Mouse (Mus musculus) cerebellum, adult 2 months (tissue): ENCODE measurements around the gene B430306N03Rik. TPM values are rescaled to one million over a fixed set of nuclear protein-coding genes. Genes with fewer than 3 reads are reported as not detected.

Experiments
- DNase-seq, 2 experiments: peaks; one replicate each; pipeline ENCODE4 v3.0.0; 2021
- H3K27ac ChIP-seq: fragments of 200-500 bp; 2 replicates; pipeline ENCODE4 v1.5.1; 2012; ENCODE audit warnings: low read length, control low read depth, inconsistent platforms; ENCODE audit not compliant: insufficient read depth
- H3K27me3 ChIP-seq: fragments of 200-500 bp; 2 replicates; pipeline ENCODE4 v1.6.1; 2012; ENCODE audit warnings: inconsistent platforms, mild to moderate bottlenecking, low read length, moderate library complexity; ENCODE audit not compliant: control insufficient read depth, insufficient read depth
- H3K4me1 ChIP-seq: fragments of 200-500 bp; 2 replicates; pipeline ENCODE4 v1.6.1; 2011; ENCODE audit warnings: low read length; ENCODE audit not compliant: control insufficient read depth, insufficient read depth
- H3K4me3 ChIP-seq: fragments of 200-500 bp; replicated peaks from 2 replicates; pipeline ENCODE3; 2011; ENCODE audit warnings: mild to moderate bottlenecking, low read depth, low read length, control low read depth; ENCODE audit not compliant: insufficient read depth
- CTCF ChIP-seq: fragments of 200-500 bp; IDR thresholded peaks from 2 replicates; pipeline ENCODE4 v1.5.1; 2011; ENCODE audit warnings: low read depth, mild to moderate bottlenecking, control low read depth, low read length, moderate library complexity, borderline replicate concordance; ENCODE audit not compliant: insufficient read depth
- POLR2A ChIP-seq: fragments of 200-500 bp; IDR thresholded peaks from 2 replicates; pipeline ENCODE4 v1.6.1; 2011; ENCODE audit warnings: low read length, control low read depth, borderline replicate concordance; ENCODE audit not compliant: insufficient read depth
- WGBS: fragments of 180-500 bp; shearing (Covaris S2); methylation state at CpG from one replicate; pipeline ENCODE4 v1.1.7; 2018; 5-methylcytosine and 5-hydroxymethylcytosine counted together
- polyA plus RNA-seq: library from polyadenylated mRNA; depleted of rRNA; stranded (reverse); fragments of >200 nt; gene quantifications from 2 replicates; pipeline ENCODE4 v1.2.3, GENCODE M21; 2012

Gene B430306N03Rik
- polyA plus RNA-seq, 1 experiment = 0.02 TPM

DNA sequence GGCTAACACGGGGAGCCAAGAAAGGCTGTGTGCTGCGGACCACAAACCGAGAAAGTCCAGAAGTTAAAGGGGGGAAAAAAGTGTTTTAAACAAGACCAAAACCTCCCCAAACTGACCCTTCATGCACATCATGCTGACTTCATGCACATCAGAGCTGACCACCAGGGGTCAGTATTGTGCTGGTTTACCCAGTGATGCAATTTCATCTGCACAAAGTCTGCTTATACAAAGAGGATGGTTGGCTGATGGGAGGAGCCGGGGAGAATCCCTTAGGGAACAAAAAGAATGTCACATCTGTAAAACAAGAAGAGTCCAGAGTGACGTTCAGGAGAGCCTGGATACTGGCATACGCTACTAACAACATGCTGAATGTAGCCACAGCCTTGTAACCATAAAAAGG lies 41.1 kb upstream of the B430306N03Rik start:
- H3K27ac ChIP-seq = no peak overlapping the region
- H3K4me3 ChIP-seq = no peak overlapping the region
- TF ChIP-seq CTCF (peak; percentile 82), POLR2A (no peak)
- no peaks in the 10 kb centered on the region for H3K27me3 ChIP-seq
- DNase-seq = peak; percentile 39 to 67
- no peaks in the 10 kb centered on the region for H3K4me1 ChIP-seq
- 26% methylated on average over 6 of the region's 6 CpGs for WGBS

GRCm38 (mm10) chr17:48275736-48276135 lies 40.2 kb upstream of the B430306N03Rik start:
- TF ChIP-seq CTCF = no peak
- no peak for TF ChIP-seq POLR2A
- no peak overlapping the region for H3K27ac ChIP-seq
- H3K4me3 ChIP-seq = no peak overlapping the region
- no peaks in the 10 kb centered on the region for H3K4me1 ChIP-seq
- H3K27me3 ChIP-seq = no peaks in the 10 kb centered on the region
- DNase-seq = no peak
- 59% methylated on average over 7 of the region's 7 CpGs for WGBS

DNA sequence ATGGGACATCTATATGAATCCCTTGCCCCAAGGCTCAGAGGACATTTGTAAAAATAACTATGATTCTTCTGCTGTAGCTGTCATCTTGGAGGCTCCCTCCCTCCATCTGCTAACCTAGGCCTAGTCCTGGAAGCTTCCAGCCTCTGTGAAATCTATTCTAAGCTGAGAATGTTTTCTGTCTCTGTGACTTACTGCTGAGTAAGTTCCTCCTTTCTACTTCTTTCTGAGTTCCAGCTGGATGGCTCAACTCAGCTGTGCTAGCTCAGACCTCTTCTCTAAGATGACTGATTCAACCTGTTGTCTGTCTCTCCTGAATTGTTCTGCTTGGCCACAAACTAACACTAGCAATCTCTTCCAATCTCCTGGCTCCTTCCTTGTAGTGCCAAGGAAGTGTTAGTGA lies 37.6 kb upstream of the B430306N03Rik start:
- DNase-seq = no peak
- TF ChIP-seq POLR2A (no peak), CTCF (no peak)
- H3K27ac ChIP-seq = no peak overlapping the region
- no peak overlapping the region for H3K4me3 ChIP-seq
- no peaks in the 10 kb centered on the region; the same call in 1 of the 2 replicates for H3K27me3 ChIP-seq
- H3K4me1 ChIP-seq = no peaks in the 10 kb centered on the region

DNA sequence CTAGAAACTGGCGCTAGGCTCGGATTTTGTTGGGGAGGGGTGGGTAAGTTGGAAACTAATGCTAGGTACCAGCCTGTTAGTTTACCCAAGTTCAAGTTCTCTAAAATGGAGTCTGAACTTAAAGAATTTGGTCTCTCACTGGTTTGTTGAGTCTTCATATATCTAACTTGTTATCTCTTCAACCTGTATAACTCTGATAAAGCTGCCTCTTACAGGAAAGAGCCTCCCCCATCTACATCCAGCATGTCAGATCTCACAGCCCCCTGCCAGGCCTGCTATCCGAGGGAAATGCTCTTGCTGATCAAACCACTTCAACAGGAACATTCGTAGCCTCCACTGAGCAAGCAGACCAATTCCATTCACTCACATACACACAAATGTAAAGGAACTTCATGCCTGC lies 36.9 kb upstream of the B430306N03Rik start:
- no peak overlapping the region for H3K27ac ChIP-seq
- DNase-seq = no peak
- no peaks in the 10 kb centered on the region for H3K4me1 ChIP-seq
- H3K4me3 ChIP-seq = no peak overlapping the region
- 83% methylated on average over 4 of the region's 4 CpGs for WGBS
- no peaks in the 10 kb centered on the region; the same call in 1 of the 2 replicates for H3K27me3 ChIP-seq
- TF ChIP-seq CTCF (no peak), POLR2A (no peak)

DNA sequence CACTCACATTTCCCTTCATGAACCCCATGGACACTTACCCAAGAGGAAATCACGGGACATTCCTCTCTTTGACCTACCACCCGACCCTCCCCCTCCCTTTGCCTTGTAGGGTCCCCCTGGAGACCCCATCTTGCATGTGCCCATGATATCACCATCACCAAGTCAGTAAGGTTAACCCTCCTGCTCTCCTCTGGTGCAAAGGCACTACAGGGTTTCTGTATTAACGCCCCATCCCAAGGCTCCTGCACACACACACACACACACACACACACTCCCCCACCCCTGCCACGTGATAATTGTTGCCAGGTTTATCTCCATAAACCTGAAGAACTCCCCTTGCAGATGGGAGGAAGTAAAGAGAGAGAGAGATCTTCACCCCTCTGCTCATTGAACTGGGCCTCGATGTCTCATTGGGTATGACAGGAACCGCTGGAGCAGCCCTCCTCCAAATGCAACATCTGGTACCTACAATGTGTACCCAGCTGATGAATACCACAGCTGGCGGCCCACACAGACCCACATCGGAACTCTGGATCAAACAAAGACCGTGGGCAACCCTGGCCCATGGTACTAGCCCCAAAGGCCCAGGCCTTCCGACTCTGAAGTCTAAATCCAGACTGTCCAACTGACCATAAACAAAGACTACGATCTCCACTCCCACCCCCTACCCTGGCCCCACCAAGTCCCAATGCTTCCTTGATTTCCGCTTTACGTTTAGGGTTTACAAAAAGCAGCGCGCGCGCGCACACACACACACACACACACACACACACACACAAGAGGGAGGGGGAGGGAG lies 34.8 kb upstream of the B430306N03Rik start:
- Histone ChIP-seq H3K4me1 (no peaks in the 10 kb centered on the region), H3K27ac (no peak overlapping the region), H3K4me3 (no peak overlapping the region), H3K27me3 (no peaks in the 10 kb centered on the region; the same call in 1 of the 2 replicates)
- TF ChIP-seq POLR2A (no peak), CTCF (no peak)
- WGBS = 34% methylated on average over 18 of the region's 18 CpGs
- no peak for DNase-seq

DNA sequence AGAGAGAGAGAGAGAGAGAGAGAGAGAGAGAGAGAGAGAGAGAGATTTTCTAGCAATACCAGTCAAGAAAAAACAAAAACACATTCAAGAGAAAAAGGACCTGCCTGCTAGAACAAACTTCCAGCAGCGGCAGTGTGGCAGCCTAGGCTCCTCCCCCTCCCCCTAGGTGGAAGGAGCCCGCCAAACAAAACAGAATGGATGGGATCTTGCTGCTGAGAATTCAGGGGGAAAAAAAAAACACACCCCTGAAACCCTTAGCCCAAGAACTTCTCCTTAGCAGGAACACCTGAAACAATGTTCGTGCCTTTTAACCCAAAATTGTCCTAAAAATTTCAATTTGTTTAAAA lies 34.2 kb upstream of the B430306N03Rik start:
- no peak overlapping the region for H3K4me3 ChIP-seq
- TF ChIP-seq POLR2A = no peak
- TF ChIP-seq CTCF = no peak
- no peaks in the 10 kb centered on the region for H3K4me1 ChIP-seq
- no peak overlapping the region for H3K27ac ChIP-seq
- WGBS = 8% methylated on average over 3 of the region's 3 CpGs
- DNase-seq = no peak
- H3K27me3 ChIP-seq = no peaks in the 10 kb centered on the region; the same call in 1 of the 2 replicates

DNA sequence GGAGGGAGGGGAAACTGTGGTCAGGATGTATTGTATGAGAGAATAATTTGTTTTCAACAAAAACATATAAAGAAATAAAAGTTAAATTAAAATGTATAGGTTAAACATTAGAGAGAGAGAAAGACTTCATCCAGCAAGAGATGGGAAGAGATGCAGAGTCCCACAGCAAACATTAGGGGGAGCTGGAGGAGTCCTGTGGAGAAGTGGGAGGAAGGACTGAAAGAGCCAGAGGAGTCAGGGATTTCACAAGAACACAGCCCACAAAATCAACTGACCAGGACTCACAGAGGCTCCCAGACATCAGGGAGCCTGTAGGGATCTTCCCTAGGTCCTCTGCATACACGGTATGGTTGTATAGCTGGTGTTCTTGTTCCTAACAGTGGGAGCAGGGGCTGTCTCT lies 29.2 kb upstream of the B430306N03Rik start:
- Histone ChIP-seq H3K4me1 (no peaks in the 10 kb centered on the region), H3K4me3 (no peak overlapping the region), H3K27ac (no peak overlapping the region), H3K27me3 (no peaks in the 10 kb centered on the region)
- no peak for DNase-seq
- 38% methylated on average over 1 of the region's 1 CpGs for WGBS
- no peak for TF ChIP-seq CTCF
- TF ChIP-seq POLR2A = no peak

DNA sequence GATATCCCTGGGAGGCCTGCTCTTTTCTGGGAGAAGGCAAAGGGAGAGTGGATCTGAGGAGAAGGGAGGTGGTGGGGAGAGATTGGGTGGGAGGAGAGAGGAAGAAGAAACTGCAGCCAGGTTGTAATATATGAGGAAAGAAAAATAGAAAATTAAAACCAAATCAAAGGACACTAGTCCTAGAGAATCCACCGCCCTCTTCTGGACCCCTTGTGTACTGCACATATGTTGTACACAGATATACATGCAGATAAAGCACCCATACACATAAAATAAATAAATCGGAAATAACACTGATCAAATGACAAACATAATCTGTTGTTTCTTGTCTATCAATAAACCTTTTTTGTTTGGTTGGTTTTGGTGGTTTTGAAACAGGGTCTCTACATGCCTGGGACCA lies 28.7 kb upstream of the B430306N03Rik start:
- Histone ChIP-seq H3K27ac (no peak overlapping the region), H3K4me1 (no peaks in the 10 kb centered on the region), H3K27me3 (no peaks in the 10 kb centered on the region), H3K4me3 (no peak overlapping the region)
- TF ChIP-seq POLR2A = no peak
- TF ChIP-seq CTCF = no peak
- 73% methylated on average over 2 of the region's 2 CpGs for WGBS
- no peak for DNase-seq
